Mouse (Mus musculus) CH12.LX (cell line): ENCODE measurements around the gene Selenoo. TPM values are rescaled to one million over a fixed set of nuclear protein-coding genes. Genes with fewer than 3 reads are reported as not detected.

Experiments used
- DNase-seq: peaks from one replicate; pipeline ENCODE4 v3.0.0-alpha.2; 2013; ENCODE audit errors: extremely low read depth
- H3K27ac ChIP-seq: 2 replicates; pipeline ENCODE4 v1.5.1; 2012; ENCODE audit warnings: low read depth, mild to moderate bottlenecking, control low read depth, moderate library complexity; ENCODE audit not compliant: insufficient read depth
- H3K27me3 ChIP-seq: replicated peaks from 2 replicates; pipeline ENCODE3; 2012; ENCODE audit warnings: inconsistent platforms
- H3K36me3 ChIP-seq, 2 experiments: replicated peaks in 1 of 2; 2 replicates each; pipeline versions ENCODE3 to v1.6.1; 2012; ENCODE audit warnings: inconsistent platforms in 1 of 2, low read length in 1 of 2, mild to moderate bottlenecking in 1 of 2, mixed read lengths in 1 of 2, moderate library complexity in 1 of 2; ENCODE audit not compliant: control insufficient read depth in 1 of 2, insufficient read depth in 1 of 2
- H3K4me1 ChIP-seq, 2 experiments: 2 replicates each; pipeline ENCODE4 v1.6.1; 2012; ENCODE audit warnings: inconsistent platforms in 1 of 2, moderate library complexity in 1 of 2; ENCODE audit not compliant: insufficient read depth in 2 of 2, control insufficient read depth in 1 of 2
- H3K4me2 ChIP-seq: 2 replicates; pipeline ENCODE4 v1.6.1; 2012; ENCODE audit warnings: low read depth, mild to moderate bottlenecking, control low read depth; ENCODE audit not compliant: poor library complexity, insufficient read depth, severe bottlenecking
- H3K4me3 ChIP-seq, 3 experiments: fragments of 150-350 bp in 1 of 3; sonication (generic) in 1 of 3; replicated peaks in 1 of 3; 2 replicates each; pipeline versions ENCODE3 to v1.5.1; 2011 to 2012; ENCODE audit warnings: low read depth in 2 of 3, low read length in 2 of 3, mild to moderate bottlenecking in 2 of 3, moderate library complexity in 2 of 3, control low read depth in 1 of 3, improper control_type of control experiment in 1 of 3, inconsistent platforms in 1 of 3, mixed read lengths in 1 of 3; ENCODE audit not compliant: poor library complexity in 1 of 3
- H3K79me2 ChIP-seq: replicated peaks from 2 replicates; pipeline ENCODE4 v1.6.1; 2012; ENCODE audit warnings: mild to moderate bottlenecking, moderate library complexity; ENCODE audit not compliant: control insufficient read depth, poor library complexity, insufficient read depth, severe bottlenecking; ENCODE audit errors: extremely low read depth
- H3K9ac ChIP-seq: 2 replicates; pipeline ENCODE4 v1.6.1; 2012; ENCODE audit warnings: low read depth, mild to moderate bottlenecking, control low read depth, moderate library complexity; ENCODE audit not compliant: insufficient read depth
- H3K9me3 ChIP-seq: replicated peaks from 2 replicates; pipeline ENCODE3; 2012; ENCODE audit warnings: low read length, inconsistent platforms, mixed read lengths
- E2F4 ChIP-seq: IDR thresholded peaks from 2 replicates; pipeline ENCODE4 v1.6.1; 2011; ENCODE audit warnings: low read depth, low read length, improper control_type of control experiment; ENCODE audit not compliant: insufficient replicate concordance
- ELF1 ChIP-seq: IDR thresholded peaks from 2 replicates; pipeline ENCODE4 v1.6.1; 2014; ENCODE audit warnings: low read depth, mild to moderate bottlenecking, inconsistent platforms, low read length, improper control_type of control experiment
- JUN ChIP-seq: IDR thresholded peaks from 2 replicates; pipeline ENCODE4 v1.6.1; 2011; ENCODE audit warnings: low read depth, mild to moderate bottlenecking, low read length, improper control_type of control experiment, moderate library complexity; ENCODE audit not compliant: insufficient read depth
- JUND ChIP-seq: conservative IDR thresholded peaks from 2 replicates; pipeline ENCODE4 v1.6.1; 2011; ENCODE audit warnings: low read depth, low read length, improper control_type of control experiment
- MAFK ChIP-seq: IDR thresholded peaks from 2 replicates; pipeline ENCODE4 v1.6.1; 2011; ENCODE audit warnings: low read length, improper control_type of control experiment; ENCODE audit not compliant: insufficient replicate concordance
- MAZ ChIP-seq: IDR thresholded peaks from 2 replicates; pipeline ENCODE4 v1.6.1; 2012; ENCODE audit warnings: low read depth, mild to moderate bottlenecking, inconsistent platforms, low read length, improper control_type of control experiment, moderate library complexity
- MYC ChIP-seq: IDR thresholded peaks from 2 replicates; pipeline ENCODE4 v1.6.1; 2011; ENCODE audit warnings: low read depth, mild to moderate bottlenecking, improper control_type of control experiment, low read length
- NRF1 ChIP-seq: IDR thresholded peaks from 2 replicates; pipeline ENCODE4 v1.6.1; 2014; ENCODE audit warnings: low read depth, mild to moderate bottlenecking, inconsistent platforms, low read length, improper control_type of control experiment, moderate library complexity
- RAD21 ChIP-seq: IDR thresholded peaks from 2 replicates; pipeline ENCODE4 v1.6.1; 2011; ENCODE audit warnings: low read depth, mild to moderate bottlenecking, low read length, improper control_type of control experiment, moderate library complexity
- RCOR1 ChIP-seq: conservative IDR thresholded peaks from 2 replicates; pipeline ENCODE4 v1.6.1; 2012; ENCODE audit warnings: low read depth, mild to moderate bottlenecking, inconsistent platforms, low read length, improper control_type of control experiment
- SMC3 ChIP-seq: IDR thresholded peaks from 2 replicates; pipeline ENCODE4 v1.6.1; 2011; ENCODE audit warnings: low read depth, low read length, improper control_type of control experiment
- UBTF ChIP-seq: IDR thresholded peaks from 2 replicates; pipeline ENCODE4 v1.6.1; 2012; ENCODE audit warnings: low read depth, mild to moderate bottlenecking, inconsistent platforms, low read length, improper control_type of control experiment, moderate library complexity
- USF2 ChIP-seq: conservative IDR thresholded peaks from 2 replicates; pipeline ENCODE4 v1.6.1; 2011; ENCODE audit warnings: low read depth, low read length, improper control_type of control experiment
- ZKSCAN1 ChIP-seq: IDR thresholded peaks from 2 replicates; pipeline ENCODE4 v1.6.1; 2012; ENCODE audit warnings: low read depth, inconsistent platforms, low read length, improper control_type of control experiment, borderline replicate concordance
- dilution Hi-C: fragments of 300-500 bp; cut with MboI; formaldehyde crosslinking; loops from 2 replicates; pipeline ENCODE4 v1.14.3; 2020; ENCODE audit warnings: low sequenced_read_pairs; ENCODE audit not compliant: extremely low pct_unique_long_range_greater_than_20kb, extremely low pct_ligation_motif_present
- in situ Hi-C: fragments of 300-500 bp; cut with MboI; formaldehyde crosslinking; loops from 3 replicates; pipeline ENCODE4 v1.14.3; 2019; ENCODE audit warnings: low sequenced_read_pairs, low pct_ligation_motif_present, low pct_unique_long_range_greater_than_20kb, mixed read lengths
- polyA plus RNA-seq: library from polyadenylated mRNA; unstranded; fragments of >175 nt; gene quantifications from 2 replicates; pipeline ENCODE4 v1.2.1, GENCODE M21; 2012; ENCODE audit warnings: low read depth; ENCODE audit not compliant: insufficient read length
- total RNA-seq, 2 experiments: library from RNA; depleted of rRNA; stranded (reverse); fragments of 300-350 nt in 1 of 2; fragments of >200 nt in 1 of 2; gene quantifications; 2 replicates each; pipeline ENCODE4 v1.2.3; 2012 to 2014

The Selenoo gene
- total and polyA plus RNA-seq, 3 experiments: 3.7 to 11.7 (median 8.7) TPM

DNA sequence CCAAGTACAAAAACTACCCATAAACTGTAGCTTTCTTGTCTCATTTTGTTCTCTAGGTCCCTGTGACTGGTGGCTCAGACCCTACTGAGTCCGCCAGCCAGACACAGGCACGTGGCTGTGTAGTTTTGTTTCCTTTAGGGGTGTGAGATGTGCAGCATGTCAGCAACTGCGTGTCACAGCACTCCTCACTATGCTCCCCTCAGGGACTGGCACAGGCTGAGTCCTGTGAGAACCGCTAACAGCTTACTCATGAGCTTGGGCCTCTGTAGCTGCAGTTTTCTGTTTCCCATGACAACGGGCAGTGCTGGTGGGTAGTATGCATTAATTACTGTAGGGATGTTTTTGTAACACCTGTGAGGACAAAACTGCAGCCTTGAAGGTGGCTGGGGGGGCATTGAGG lies 3.3 kb downstream of the Selenoo start:
- Histone ChIP-seq H3K4me3 (no peak overlapping the region), H3K4me2 (no peak overlapping the region), H3K9me3 (no peaks in the 10 kb centered on the region)
- dilution Hi-C loops: no loop called here
- no peak for TF ChIP-seq NRF1
- no peak for TF ChIP-seq MYC
- TF ChIP-seq E2F4: no peak
- no peak for TF ChIP-seq UBTF
- no peak for TF ChIP-seq JUN
- TF ChIP-seq RAD21: no peak
- TF ChIP-seq MAZ: no peak
- no peak for TF ChIP-seq RCOR1
- TF ChIP-seq, all 38 proteins: peak for 0
- no peak overlapping the region for H3K27ac ChIP-seq
- no peak for DNase-seq
- no peaks in the 10 kb centered on the region for H3K27me3 ChIP-seq
- no peak overlapping the region for H3K9ac ChIP-seq
- H3K79me2 ChIP-seq: no peaks in the 10 kb centered on the region
- H3K4me1 ChIP-seq: peaks cover 3 to 19% of the 10 kb centered on the region in 2 experiments; a peak in 3 of 4 replicates
- in situ Hi-C loops: no loop called here
- peaks cover 43 to 55% of the 10 kb centered on the region in 2 experiments for H3K36me3 ChIP-seq

DNA sequence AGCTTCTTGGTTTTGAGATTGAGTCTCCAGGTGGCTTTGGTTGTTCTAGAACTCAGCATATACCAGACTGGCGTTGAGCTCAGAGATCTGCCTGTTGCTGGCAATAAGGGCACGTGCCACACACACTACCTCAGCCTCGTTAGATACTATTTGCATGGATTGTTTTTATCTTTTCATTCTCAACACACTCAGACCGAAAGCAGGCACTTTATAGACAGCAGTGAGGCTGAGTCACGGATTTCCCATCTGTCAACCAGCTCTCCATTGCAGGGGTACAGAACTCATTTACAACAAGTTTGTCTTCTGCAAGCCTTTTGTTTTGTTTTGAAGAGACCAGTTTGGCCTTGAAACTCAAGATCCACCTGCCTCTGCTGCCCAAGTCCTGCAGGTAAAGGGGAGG lies 8.6 kb downstream of the Selenoo start:
- H3K36me3 ChIP-seq: peaks cover 92 to 97% of the 10 kb centered on the region in 2 experiments
- dilution Hi-C loops: no loop called here
- in situ Hi-C loops: no loop called here
- no peak overlapping the region for H3K9ac ChIP-seq
- no peak overlapping the region for H3K27ac ChIP-seq
- H3K4me3 ChIP-seq: no peak overlapping the region
- DNase-seq: no peak
- H3K79me2 ChIP-seq: no peaks in the 10 kb centered on the region
- H3K27me3 ChIP-seq: no peaks in the 10 kb centered on the region
- TF ChIP-seq SMC3: no peak
- TF ChIP-seq ZKSCAN1: no peak
- no peak for TF ChIP-seq JUND
- no peak for TF ChIP-seq USF2
- H3K4me1 ChIP-seq: no peaks in the 10 kb centered on the region
- no peak overlapping the region for H3K4me2 ChIP-seq
- H3K9me3 ChIP-seq: no peaks in the 10 kb centered on the region

- no peaks in the 10 kb centered on the region for H3K27me3 ChIP-seq
- H3K36me3 ChIP-seq: peaks cover 95 to 98% of the 10 kb centered on the region in 2 experiments
Measured at GRCm38 (mm10) chr15:89098616-89099015, 9.7 kb downstream of the Selenoo start.

More at GRCm38 (mm10) chr15:89098616-89099015, 9.7 kb downstream of the Selenoo start:
- no peak overlapping the region for H3K27ac ChIP-seq
- no peak overlapping the region for H3K9ac ChIP-seq
- in situ Hi-C loops: no loop called here
- no peak overlapping the region for H3K4me2 ChIP-seq
- no peaks in the 10 kb centered on the region for H3K9me3 ChIP-seq
- H3K4me1 ChIP-seq: no peaks in the 10 kb centered on the region
- H3K79me2 ChIP-seq: no peaks in the 10 kb centered on the region
- dilution Hi-C loops: no loop called here
- no peak overlapping the region for H3K4me3 ChIP-seq
- TF ChIP-seq JUND (no peak), ELF1 (no peak), MAFK (no peak), ZKSCAN1 (no peak), MAZ (no peak)
- DNase-seq: no peak
